Mouse (Mus musculus) small intestine, adult 2 months (tissue): Measurements from ENCODE around the gene Atg4c.

ENCODE experiments used
- CTCF ChIP-seq: fragments of 200-500 bp; IDR thresholded peaks from 2 replicates; pipeline ENCODE4 v1.5.1; 2012; ENCODE audit warnings: low read depth, mild to moderate bottlenecking, control low read depth, inconsistent platforms, low read length, moderate library complexity, mixed read lengths; ENCODE audit not compliant: insufficient replicate concordance, insufficient read length; ENCODE audit errors: extremely low read depth
- POLR2A ChIP-seq: fragments of 200-500 bp; IDR thresholded peaks from 2 replicates; pipeline ENCODE4 v1.6.1; 2012; ENCODE audit warnings: low read depth, mild to moderate bottlenecking, control low read depth, inconsistent platforms, low read length, moderate library complexity

DNA sequence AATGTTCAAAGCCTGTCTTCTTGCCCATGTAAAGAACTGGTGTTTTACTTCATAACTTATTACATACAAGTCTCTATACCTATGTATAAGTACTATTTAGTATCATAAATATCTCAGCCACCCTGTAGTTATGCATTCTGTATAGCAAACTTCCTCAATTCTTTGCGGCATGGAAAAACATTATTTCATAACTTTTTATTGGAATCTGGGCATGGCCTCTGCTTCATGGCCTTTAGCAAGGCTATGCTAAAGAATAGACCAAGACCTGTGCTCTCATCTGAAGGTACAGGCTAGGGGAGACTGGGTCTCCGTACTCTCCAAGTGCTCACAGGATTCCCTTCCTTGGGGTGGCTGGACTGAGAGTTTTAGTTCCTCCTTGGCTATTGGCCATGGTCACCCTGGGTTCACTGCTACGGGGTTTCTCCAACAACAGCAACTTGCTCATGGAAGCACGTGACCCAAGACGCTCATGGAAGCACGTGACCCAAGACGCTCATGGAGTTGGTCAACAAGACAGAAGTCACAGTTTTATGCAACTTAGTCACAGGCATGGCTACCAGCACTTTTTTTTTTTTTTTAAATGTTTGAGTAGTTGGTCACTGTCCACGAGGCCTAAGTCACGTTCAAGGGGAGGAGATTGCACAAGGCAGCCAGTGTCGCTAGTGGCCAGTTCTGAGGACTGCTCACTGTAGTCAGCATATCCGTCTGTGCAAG, 7.2 kb upstream of the Atg4c start:
- TF ChIP-seq CTCF (no peak), POLR2A (no peak)
